Mouse (Mus musculus): Measurements from ENCODE around the gene Rfng.

DNA sequence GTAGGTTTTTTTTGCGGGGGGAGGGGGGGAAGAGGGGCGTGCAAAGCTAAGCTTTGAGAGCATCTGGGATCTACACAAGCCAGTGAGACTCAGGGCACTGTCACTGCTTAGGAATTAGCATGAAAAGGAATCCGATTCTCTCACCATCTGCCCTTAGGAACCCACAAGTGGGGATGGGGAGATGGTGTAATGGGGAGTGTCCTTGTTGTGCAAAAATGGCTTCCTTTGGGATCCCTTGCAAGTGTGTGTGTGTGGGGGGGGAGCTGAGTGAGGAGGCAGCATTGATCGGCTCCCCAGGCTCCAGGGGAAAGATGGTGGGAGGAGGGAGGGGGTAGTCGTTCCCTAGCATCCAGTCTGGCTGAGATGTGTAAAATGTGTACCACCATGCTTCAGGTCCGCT lies 6.9 kb downstream of the Rfng start:
- TF ChIP-seq CTCF (IDR thresholded peaks at IDR 0.05; ENCODE audit: low read depth) (no peak), EP300 (IDR thresholded peaks at IDR 0.05; ENCODE audit: low read depth) (no peak)

Measured in liver, embryonic 14.5 days (tissue).